Mouse (Mus musculus) thymus, adult 2 months (tissue): ENCODE data around the gene Atf6b. TPM values are rescaled to one million over a fixed set of nuclear protein-coding genes. Genes with fewer than 3 reads are reported as not detected.

Experiments
- DNase-seq: peaks from one replicate; pipeline ENCODE4 v3.0.0; 2021
- H3K27ac ChIP-seq: fragments of 200-500 bp; 2 replicates; pipeline ENCODE4 v1.5.1; 2012; ENCODE audit warnings: low read length, control low read depth; ENCODE audit not compliant: control insufficient read depth, insufficient read depth
- H3K27me3 ChIP-seq: fragments of 200-500 bp; 2 replicates; pipeline ENCODE4 v1.6.1; 2012; ENCODE audit warnings: mild to moderate bottlenecking, low read length, moderate library complexity, mixed read lengths; ENCODE audit not compliant: control insufficient read depth, insufficient read depth
- H3K36me3 ChIP-seq: fragments of 200-500 bp; 2 replicates; pipeline ENCODE4 v1.6.1; 2012; ENCODE audit warnings: mild to moderate bottlenecking, low read length, moderate library complexity; ENCODE audit not compliant: control insufficient read depth, insufficient read depth
- H3K4me1 ChIP-seq: fragments of 200-500 bp; replicated peaks from 2 replicates; pipeline ENCODE4 v1.6.1; 2012; ENCODE audit warnings: low read length; ENCODE audit not compliant: control insufficient read depth, insufficient read depth
- H3K4me3 ChIP-seq: fragments of 200-500 bp; 2 replicates; pipeline ENCODE4 v1.5.1; 2012; ENCODE audit warnings: mild to moderate bottlenecking, low read length, control low read depth, moderate library complexity; ENCODE audit not compliant: control insufficient read depth, insufficient read depth
- CTCF ChIP-seq: fragments of 200-500 bp; IDR thresholded peaks from 2 replicates; pipeline ENCODE4 v1.5.1; 2012; ENCODE audit warnings: mild to moderate bottlenecking, control low read depth, low read length, moderate library complexity, borderline replicate concordance; ENCODE audit not compliant: control insufficient read depth, poor library complexity, insufficient read depth; ENCODE audit errors: extremely low read depth
- POLR2A ChIP-seq: fragments of 200-500 bp; IDR thresholded peaks from 2 replicates; pipeline ENCODE4 v1.6.1; 2012; ENCODE audit warnings: mild to moderate bottlenecking, low read length, control low read depth, moderate library complexity; ENCODE audit not compliant: control insufficient read depth, poor library complexity, insufficient read depth; ENCODE audit errors: extremely low read depth
- WGBS: fragments of 180-500 bp; shearing (Covaris S2); methylation state at CpG from one replicate; pipeline ENCODE4 v1.1.7; 2018; 5-methylcytosine and 5-hydroxymethylcytosine counted together
- polyA plus RNA-seq: library from polyadenylated mRNA; depleted of rRNA; stranded (reverse); fragments of >200 nt; gene quantifications from 2 replicates; pipeline ENCODE4 v1.2.3, GENCODE M21; 2012

Gene Atf6b
- polyA plus RNA-seq, 1 experiment = 169 TPM

- under 1% methylated on average over 47 of the region's 48 CpGs for WGBS
- Histone ChIP-seq H3K36me3 (no peaks in the 10 kb centered on the region), H3K4me1 (peaks cover 40% of the 10 kb centered on the region), H3K27ac (peak overlapping the region; percentile 95), H3K4me3 (peak overlapping the region; percentile 97), H3K27me3 (no peaks in the 10 kb centered on the region)
- TF ChIP-seq CTCF (0 out of 2 replicates have a peak, but pooled peaks have one; percentile 32), POLR2A (peak; percentile 47; the same call in 1 of the 2 replicates)
- DNase-seq = peak; percentile 71
Observed at GRCm38 (mm10) chr17:34630761-34631301, 16.1 kb upstream of the Atf6b start.

GRCm38 (mm10) chr17:34631647-34632046 is 15.3 kb upstream of the Atf6b start:
- peak overlapping the region; percentile 95 for H3K27ac ChIP-seq
- TF ChIP-seq CTCF (no peak), POLR2A (no peak)
- no peaks in the 10 kb centered on the region for H3K27me3 ChIP-seq
- WGBS = 25% methylated on average over 12 of the region's 12 CpGs
- H3K36me3 ChIP-seq = no peaks in the 10 kb centered on the region
- H3K4me3 ChIP-seq = peak overlapping the region; percentile 97
- peaks cover 33% of the 10 kb centered on the region for H3K4me1 ChIP-seq
- no peak for DNase-seq

GRCm38 (mm10) chr17:34632261-34632691 is 14.7 kb upstream of the Atf6b start:
- Histone ChIP-seq H3K36me3 (no peaks in the 10 kb centered on the region), H3K27me3 (no peaks in the 10 kb centered on the region), H3K4me1 (peaks cover 30% of the 10 kb centered on the region), H3K27ac (peak overlapping the region; percentile 5; the same call in 1 of the 2 replicates), H3K4me3 (peak overlapping the region; percentile 97)
- TF ChIP-seq CTCF (no peak), POLR2A (peak; percentile 63)
- 1% methylated on average over 26 of the region's 26 CpGs for WGBS
- peak; percentile 88 for DNase-seq

GRCm38 (mm10) chr17:34635671-34636070 is 11.3 kb upstream of the Atf6b start:
- TF ChIP-seq POLR2A (no peak), CTCF (no peak)
- DNase-seq = no peak
- Histone ChIP-seq H3K27ac (no peak overlapping the region), H3K4me1 (peaks cover 20% of the 10 kb centered on the region), H3K4me3 (no peak overlapping the region), H3K36me3 (no peaks in the 10 kb centered on the region), H3K27me3 (no peaks in the 10 kb centered on the region)
- WGBS = 93% methylated on average over 2 of the region's 2 CpGs

GRCm38 (mm10) chr17:34637459-34637858 is 9.5 kb upstream of the Atf6b start:
- peak overlapping the region; percentile 15; the same call in 1 of the 2 replicates for H3K27ac ChIP-seq
- WGBS = 76% methylated on average over 3 of the region's 3 CpGs

GRCm38 (mm10) chr17:34639461-34640255 is 7.3 kb upstream of the Atf6b start:
- no peaks in the 10 kb centered on the region for H3K27me3 ChIP-seq
- no peak for DNase-seq
- no peak for TF ChIP-seq CTCF
- TF ChIP-seq POLR2A = no peak
- peak overlapping the region; percentile 55; the same call in 1 of the 2 replicates for H3K27ac ChIP-seq
- H3K36me3 ChIP-seq = no peaks in the 10 kb centered on the region
- H3K4me3 ChIP-seq = no peak overlapping the region
- H3K4me1 ChIP-seq = peaks cover 6% of the 10 kb centered on the region; the same call in 1 of the 2 replicates
- 79% methylated on average over 7 of the region's 7 CpGs for WGBS

More at GRCm38 (mm10) chr17:34637459-34637858, 9.5 kb upstream of the Atf6b start:
- Histone ChIP-seq H3K36me3 (no peaks in the 10 kb centered on the region), H3K4me1 (peaks cover 12% of the 10 kb centered on the region; the same call in 1 of the 2 replicates), H3K4me3 (no peak overlapping the region), H3K27me3 (no peaks in the 10 kb centered on the region)
- no peak for TF ChIP-seq POLR2A
- no peak for TF ChIP-seq CTCF
- no peak for DNase-seq
